Mouse (Mus musculus) heart, embryonic 15.5 days (tissue): Measurements from ENCODE around the gene Hoxd8. TPM values are rescaled to one million over a fixed set of nuclear protein-coding genes. Genes with fewer than 3 reads are reported as not detected.

Experiments used
- ATAC-seq: fragments of 200-750 bp; cut with Nextera tagmentation; replicated peaks from 2 replicates; pipeline ENCODE4 v1.8.0; 2017; ENCODE audit warnings: low read depth, moderate TSS enrichment; ENCODE audit not compliant: insufficient number of reproducible peaks, insufficient read depth, low FRiP score
- H3K27ac ChIP-seq: fragments of 300-500 bp; sonication (generic); 2 replicates; pipeline ENCODE4 v1.5.1; 2015; ENCODE audit warnings: mild to moderate bottlenecking, inconsistent platforms
- H3K27me3 ChIP-seq: fragments of 300-500 bp; sonication (generic); 2 replicates; pipeline ENCODE4 v1.6.1; 2015; ENCODE audit warnings: inconsistent platforms
- H3K36me3 ChIP-seq: fragments of 300-500 bp; sonication (generic); 2 replicates; pipeline ENCODE4 v1.6.1; 2015; ENCODE audit warnings: mild to moderate bottlenecking, inconsistent platforms
- H3K4me1 ChIP-seq: fragments of 300-500 bp; sonication (generic); replicated peaks from 2 replicates; pipeline ENCODE4 v1.6.1; 2015; ENCODE audit warnings: inconsistent platforms
- H3K4me2 ChIP-seq: fragments of 300-500 bp; sonication (generic); 2 replicates; pipeline ENCODE4 v1.6.1; 2015; ENCODE audit warnings: inconsistent platforms, mild to moderate bottlenecking, moderate library complexity
- H3K4me3 ChIP-seq: fragments of 300-500 bp; sonication (generic); 2 replicates; pipeline ENCODE4 v1.5.1; 2015; ENCODE audit warnings: mild to moderate bottlenecking, inconsistent platforms
- H3K9ac ChIP-seq: fragments of 300-500 bp; sonication (generic); 2 replicates; pipeline ENCODE4 v1.6.1; 2015; ENCODE audit warnings: mild to moderate bottlenecking, inconsistent platforms
- H3K9me3 ChIP-seq: fragments of 300-500 bp; sonication (generic); replicated peaks from 2 replicates; pipeline ENCODE4 v1.6.1; 2016; ENCODE audit warnings: inconsistent platforms
- WGBS: fragments of 180-500 bp; shearing (Covaris S2); methylation state at CpG from one replicate; pipeline ENCODE4 v1.1.7; 2015; ENCODE audit warnings: mixed read lengths; 5-methylcytosine and 5-hydroxymethylcytosine counted together
- polyA plus RNA-seq: library from polyadenylated mRNA; unstranded; fragments of >200 nt; fragmentation: Nextera tagmentation; extraction: Ambion mirVana; gene quantifications from 2 replicates; pipeline ENCODE4 v1.2.1, GENCODE M21; 2015

Hoxd8 gene
- polyA plus RNA-seq, 1 experiment from 2014 or later = 0.24 TPM

GRCm38 (mm10) chr2:74703720-74704392, 559 bp upstream of the Hoxd8 start:
- Histone ChIP-seq H3K4me3 (peak overlapping the region; percentile 53; the same call in 1 of the 2 replicates), H3K9me3 (no peaks in the 10 kb centered on the region), H3K27me3 (peaks cover 98% of the 10 kb centered on the region), H3K9ac (no peak overlapping the region), H3K36me3 (no peaks in the 10 kb centered on the region), H3K4me1 (peaks cover 14% of the 10 kb centered on the region), H3K27ac (no peak overlapping the region), H3K4me2 (0 out of 2 replicates have a peak overlapping the region, but pooled peaks have one; percentile 90)
- WGBS = 6% methylated on average over 26 of the region's 26 CpGs
- ATAC-seq = no peak

GRCm38 (mm10) chr2:74704999-74705466, 618 bp downstream of the Hoxd8 start:
- no peaks in the 10 kb centered on the region for H3K9me3 ChIP-seq
- no peaks in the 10 kb centered on the region for H3K36me3 ChIP-seq
- peak overlapping the region; percentile 46 for H3K9ac ChIP-seq
- H3K4me2 ChIP-seq = peak overlapping the region; percentile 90
- under 1% methylated on average over 33 of the region's 66 CpGs for WGBS
- H3K27ac ChIP-seq = no peak overlapping the region
- peak; percentile 47; the same call in 1 of the 2 replicates for ATAC-seq
- peaks cover 14% of the 10 kb centered on the region for H3K4me1 ChIP-seq
- peaks cover 98% of the 10 kb centered on the region for H3K27me3 ChIP-seq
- peak overlapping the region; percentile 53 for H3K4me3 ChIP-seq

GRCm38 (mm10) chr2:74705467-74706089, 1.2 kb downstream of the Hoxd8 start:
- Histone ChIP-seq H3K9ac (peak overlapping the region; percentile 46), H3K4me1 (peaks cover 14% of the 10 kb centered on the region), H3K27ac (no peak overlapping the region), H3K9me3 (no peaks in the 10 kb centered on the region), H3K4me2 (peak overlapping the region; percentile 90), H3K36me3 (no peaks in the 10 kb centered on the region), H3K4me3 (peak overlapping the region; percentile 53), H3K27me3 (peaks cover 98% of the 10 kb centered on the region)
- 0 out of 2 replicates have a peak, but pooled peaks have one; percentile 14 for ATAC-seq
- under 1% methylated on average over 70 of the region's 85 CpGs for WGBS

- Histone ChIP-seq H3K27me3 (peaks cover 96% of the 10 kb centered on the region), H3K4me3 (peak overlapping the region; percentile 53; the same call in 1 of the 2 replicates), H3K27ac (no peak overlapping the region), H3K9me3 (no peaks in the 10 kb centered on the region), H3K36me3 (no peaks in the 10 kb centered on the region), H3K9ac (no peak overlapping the region), H3K4me1 (peaks cover 14% of the 10 kb centered on the region), H3K4me2 (no peak overlapping the region)
- no peak for ATAC-seq
- 3% methylated on average over 13 of the region's 13 CpGs for WGBS
Measured at GRCm38 (mm10) chr2:74706393-74706960, 2.1 kb downstream of the Hoxd8 start.

- Histone ChIP-seq H3K36me3 (no peaks in the 10 kb centered on the region), H3K27ac (no peak overlapping the region), H3K9me3 (no peaks in the 10 kb centered on the region), H3K4me1 (peaks cover 24% of the 10 kb centered on the region), H3K4me2 (no peak overlapping the region), H3K27me3 (peaks cover 97% of the 10 kb centered on the region), H3K4me3 (no peak overlapping the region), H3K9ac (no peak overlapping the region)
- WGBS = 16% methylated on average over 7 of the region's 7 CpGs
- ATAC-seq = no peak
Measured at GRCm38 (mm10) chr2:74707599-74707998, 3.2 kb downstream of the Hoxd8 start.

GRCm38 (mm10) chr2:74708676-74709075, 4.3 kb downstream of the Hoxd8 start:
- WGBS = 15% methylated on average over 4 of the region's 4 CpGs
- Histone ChIP-seq H3K4me2 (no peak overlapping the region), H3K4me3 (no peak overlapping the region), H3K9ac (no peak overlapping the region), H3K27me3 (peaks cover 97% of the 10 kb centered on the region), H3K4me1 (peaks cover 24% of the 10 kb centered on the region), H3K9me3 (no peaks in the 10 kb centered on the region), H3K27ac (no peak overlapping the region), H3K36me3 (no peaks in the 10 kb centered on the region)
- ATAC-seq = no peak

GRCm38 (mm10) chr2:74709465-74710419, 5.3 kb downstream of the Hoxd8 start:
- no peak for ATAC-seq
- H3K27ac ChIP-seq = no peak overlapping the region
- no peak overlapping the region for H3K9ac ChIP-seq
- no peaks in the 10 kb centered on the region for H3K36me3 ChIP-seq
- no peaks in the 10 kb centered on the region for H3K9me3 ChIP-seq
- peaks cover 20% of the 10 kb centered on the region for H3K4me1 ChIP-seq
- H3K4me3 ChIP-seq = no peak overlapping the region
- 11% methylated on average over 5 of the region's 5 CpGs for WGBS
- H3K4me2 ChIP-seq = no peak overlapping the region
- peaks cover 97% of the 10 kb centered on the region for H3K27me3 ChIP-seq

- Histone ChIP-seq H3K36me3 (no peaks in the 10 kb centered on the region), H3K4me3 (no peak overlapping the region)
- WGBS = under 1% methylated on average over 16 of the region's 16 CpGs
Measured at GRCm38 (mm10) chr2:74710929-74711543, 6.6 kb downstream of the Hoxd8 start.

GRCm38 (mm10) chr2:74711721-74712621, 7.6 kb downstream of the Hoxd8 start, which contains the start of the genes Hoxd3 and Hoxd4:
Gene Hoxd3, plus strand, starts transcription at chr2:74711927.
Gene Hoxd4, plus strand, starts transcription at chr2:74711929.
- H3K36me3 ChIP-seq = no peaks in the 10 kb centered on the region
- ATAC-seq = peak; percentile 35
- under 1% methylated on average over 65 of the region's 65 CpGs for WGBS
- H3K4me2 ChIP-seq = peak within 1 kb of the TSS; percentile 63
- 0 out of 2 replicates have a peak within 1 kb of the TSS, but pooled peaks have one; percentile 7 for H3K9ac ChIP-seq
- peaks cover 97% of the 10 kb centered on the region for H3K27me3 ChIP-seq
- no peaks in the 10 kb centered on the region for H3K9me3 ChIP-seq
- H3K27ac ChIP-seq = no peak within 1 kb of the TSS
- H3K4me3 ChIP-seq = peak within 1 kb of the TSS; percentile 45
- peaks cover 16% of the 10 kb centered on the region for H3K4me1 ChIP-seq

More at GRCm38 (mm10) chr2:74710929-74711543, 6.6 kb downstream of the Hoxd8 start:
- peaks cover 97% of the 10 kb centered on the region for H3K27me3 ChIP-seq
- H3K27ac ChIP-seq = no peak overlapping the region
- H3K9ac ChIP-seq = no peak overlapping the region
- ATAC-seq = no peak
- H3K4me1 ChIP-seq = peaks cover 16% of the 10 kb centered on the region
- no peaks in the 10 kb centered on the region for H3K9me3 ChIP-seq
- no peak overlapping the region for H3K4me2 ChIP-seq
